27 mouse cellular contexts compared by ENCODE assay signal in genomic region chr8:127320930-127321329, GRCm38 (mm10).
"Had no signal": no experiment of that assay in that cellular context is flagged by ENCODE, and none has a peak within 500 bp of the region (broad histone marks: within the 10 kb centered on the region; RNA-seq: fewer than 3 reads in every experiment).

No protein-coding gene starts in this region.

- H3K9me3 ChIP-seq: embryonic facial prominence, embryonic 10.5 days; embryonic facial prominence, embryonic 12.5 days; embryonic facial prominence, embryonic 13.5 days; embryonic facial prominence, embryonic 15.5 days; forebrain, embryonic 10.5 days; forebrain, embryonic 12.5 days; forebrain, embryonic 13.5 days; forebrain, embryonic 15.5 days had no signal

- DNase-seq: cerebellum, adult 2 months; cerebellum, adult 8-10 months; cerebellum, adult 9-10 months; cerebellum, adult 9-11 months; cerebellum, postnatal 10 days; cerebellum, postnatal 14 days; cerebellum, postnatal 25 days; cerebellum, postnatal 36 days; embryo, embryonic 11 days; forebrain, postnatal 0 days; gastrocnemius, adult 2 months; gastrocnemius, postnatal 10 days; gastrocnemius, postnatal 14 days; gastrocnemius, postnatal 25 days; gastrocnemius, postnatal 36 days; heart, adult 18-20 months had no signal

- H3K27ac ChIP-seq: embryonic facial prominence, embryonic 10.5 days; embryonic facial prominence, embryonic 12.5 days; embryonic facial prominence, embryonic 13.5 days; embryonic facial prominence, embryonic 15.5 days; forebrain, embryonic 10.5 days; forebrain, embryonic 12.5 days; forebrain, embryonic 13.5 days; forebrain, embryonic 15.5 days; gastrocnemius, adult 2 months had no signal

- H3K4me2 ChIP-seq: embryonic facial prominence, embryonic 12.5 days; embryonic facial prominence, embryonic 13.5 days; embryonic facial prominence, embryonic 15.5 days; forebrain, embryonic 12.5 days; forebrain, embryonic 13.5 days; forebrain, embryonic 15.5 days had no signal

- H3K27me3 ChIP-seq: embryonic facial prominence, embryonic 12.5 days; embryonic facial prominence, embryonic 13.5 days; embryonic facial prominence, embryonic 15.5 days; forebrain, embryonic 12.5 days; forebrain, embryonic 13.5 days; forebrain, embryonic 15.5 days had no signal

- ATAC-seq: forebrain, embryonic 13.5 days; forebrain, embryonic 14.5 days; forebrain, embryonic 15.5 days; forebrain, embryonic 16.5 days; forebrain, postnatal 0 days had no signal

- H3K4me3 ChIP-seq: embryonic facial prominence, embryonic 10.5 days; embryonic facial prominence, embryonic 12.5 days; embryonic facial prominence, embryonic 13.5 days; embryonic facial prominence, embryonic 15.5 days; erythroblast, embryonic 14.5 days; forebrain, embryonic 10.5 days; forebrain, embryonic 12.5 days; forebrain, embryonic 13.5 days; forebrain, embryonic 15.5 days; gastrocnemius, adult 2 months had no signal

- H3K4me1 ChIP-seq: embryonic facial prominence, embryonic 12.5 days had no signal

- H3K9ac ChIP-seq: embryonic facial prominence, embryonic 12.5 days; embryonic facial prominence, embryonic 13.5 days; embryonic facial prominence, embryonic 15.5 days; forebrain, embryonic 12.5 days; forebrain, embryonic 13.5 days; forebrain, embryonic 15.5 days; forebrain, postnatal 0 days had no signal

- H3K36me3 ChIP-seq: embryonic facial prominence, embryonic 10.5 days; embryonic facial prominence, embryonic 12.5 days; embryonic facial prominence, embryonic 15.5 days; forebrain, embryonic 10.5 days; forebrain, embryonic 12.5 days; forebrain, embryonic 15.5 days had no signal
